Mouse (Mus musculus) heart, adult 2 months (tissue): ENCODE data around the gene Gm47995. TPM values are rescaled to one million over a fixed set of nuclear protein-coding genes. Genes with fewer than 3 reads are reported as not detected.

Source experiments
- DNase-seq, 2 experiments: peaks; one replicate each; pipeline ENCODE4 v3.0.0; 2021
- H3K27ac ChIP-seq: fragments of 200-600 bp; 2 replicates; pipeline ENCODE4 v1.8.1; 2022
- H3K27me3 ChIP-seq: fragments of 200-500 bp; 2 replicates; pipeline ENCODE4 v1.6.1; 2012; ENCODE audit warnings: mild to moderate bottlenecking, low read length, inconsistent platforms, mixed read lengths; ENCODE audit not compliant: control insufficient read depth, insufficient read depth
- H3K36me3 ChIP-seq: fragments of 200-500 bp; 2 replicates; pipeline ENCODE4 v1.6.1; 2012; ENCODE audit warnings: low read length, inconsistent platforms; ENCODE audit not compliant: control insufficient read depth, insufficient read depth
- H3K4me1 ChIP-seq: fragments of 200-500 bp; 2 replicates; pipeline ENCODE4 v1.6.1; 2011; ENCODE audit warnings: low read length; ENCODE audit not compliant: control insufficient read depth, insufficient read depth
- H3K4me3 ChIP-seq: fragments of 200-600 bp; 2 replicates; pipeline ENCODE4 v1.8.1; 2022
- H3K79me2 ChIP-seq: fragments of 200-500 bp; replicated peaks from 2 replicates; pipeline ENCODE4 v1.6.1; 2012; ENCODE audit warnings: mild to moderate bottlenecking, inconsistent platforms, low read length, moderate library complexity, mixed read lengths; ENCODE audit not compliant: control insufficient read depth, insufficient read depth
- H3K9ac ChIP-seq: fragments of 200-500 bp; 2 replicates; pipeline ENCODE4 v1.6.1; 2012; ENCODE audit warnings: low read depth, mild to moderate bottlenecking, control low read depth, inconsistent platforms, low read length, mixed read lengths
- CTCF ChIP-seq: fragments of 200-600 bp; IDR thresholded peaks from 2 replicates; pipeline ENCODE4 v1.8.1; 2022; ENCODE audit warnings: antibody characterized with exemption, mild to moderate bottlenecking, moderate library complexity
- EP300 ChIP-seq: fragments of 200-500 bp; IDR thresholded peaks from 2 replicates; pipeline ENCODE4 v1.6.1; 2011; ENCODE audit warnings: low read depth, low read length, control low read depth; ENCODE audit not compliant: insufficient read depth
- POLR2A ChIP-seq: fragments of 200-500 bp; IDR thresholded peaks from 2 replicates; pipeline ENCODE4 v1.6.1; 2011; ENCODE audit warnings: mild to moderate bottlenecking, low read depth, low read length, control low read depth; ENCODE audit not compliant: insufficient read depth
- WGBS: fragments of 180-500 bp; shearing (Covaris S2); methylation state at CpG from one replicate; pipeline ENCODE4 v1.1.7; 2018; 5-methylcytosine and 5-hydroxymethylcytosine counted together
- intact Hi-C: fragments of 180-260 bp; cut with DNase I; formaldehyde crosslinking; loops from one replicate; pipeline ENCODE4 v1.15.1; 2025
- polyA plus RNA-seq: library from polyadenylated mRNA; depleted of rRNA; stranded (reverse); fragments of >200 nt; gene quantifications from 2 replicates; pipeline ENCODE4 v1.2.3, GENCODE M21; 2012; rRNA removed
- total RNA-seq, 2 experiments: library from RNA; stranded (reverse); gene quantifications; 2 replicates each; pipeline ENCODE4 v1.2.3; 2021

The Gm47995 gene
- total and polyA plus RNA-seq, 3 experiments: not detected

GRCm38 (mm10) chr1:151245846-151246245 lies 47.6 kb downstream of the Gm47995 start:
- H3K79me2 ChIP-seq: no peaks in the 10 kb centered on the region
- DNase-seq: no peak
- WGBS: 67% methylated on average over 2 of the region's 2 CpGs
- no peaks in the 10 kb centered on the region for H3K36me3 ChIP-seq
- no peaks in the 10 kb centered on the region for H3K27me3 ChIP-seq
- intact Hi-C loops: no loop called here
- H3K9ac ChIP-seq: no peak overlapping the region
- no peak for TF ChIP-seq CTCF
- TF ChIP-seq EP300: no peak
- TF ChIP-seq POLR2A: no peak
- no peak overlapping the region for H3K4me3 ChIP-seq
- H3K4me1 ChIP-seq: no peaks in the 10 kb centered on the region
- no peak overlapping the region for H3K27ac ChIP-seq

Other genes starting within 250 kb of the Gm47995 start
- 10 to 100 TPM; 11.9 to 13.7 TPM for gene Hmcn1, start 205.0 kb upstream of the Gm47995 start, total RNA-seq
- 23.5 and 24.5 TPM in 2 replicates for gene Hmcn1, start 205.0 kb upstream of the Gm47995 start, polyA plus RNA-seq
- under 1 TPM; 0.29 to 0.80 TPM for gene Gm47985, start 15.9 kb upstream of the Gm47995 start, total RNA-seq
- 1.1 and 3.2 TPM in 2 replicates for gene Gm47985, start 15.9 kb upstream of the Gm47995 start, polyA plus RNA-seq
- gene Gm8947, start 6.1 kb upstream of the Gm47995 start, total RNA-seq: not detected
- gene Gm8947, start 6.1 kb upstream of the Gm47995 start, polyA plus RNA-seq: 0.15 TPM in 1 of 2 replicates, not detected in the other
- gene 3110040M04Rik, start 5.7 kb downstream of the Gm47995 start, total RNA-seq: not detected
- not detected in 2 replicates for gene 3110040M04Rik, start 5.7 kb downstream of the Gm47995 start, polyA plus RNA-seq
- not detected for gene Gm47996, start 11.7 kb downstream of the Gm47995 start, total RNA-seq
- not detected in 2 replicates for gene Gm47996, start 11.7 kb downstream of the Gm47995 start, polyA plus RNA-seq
- 100 to 1,000 TPM; 659 to 843 TPM for gene Ivns1abp, start 146.0 kb downstream of the Gm47995 start, total RNA-seq
- gene Ivns1abp, start 146.0 kb downstream of the Gm47995 start, polyA plus RNA-seq: 259 and 495 TPM in 2 replicates
- 10 to 100 TPM in 1 of 2 experiments, 1 to 10 TPM in 1; 9.0 to 10.5 TPM for gene Swt1, start 230.0 kb downstream of the Gm47995 start, total RNA-seq
- gene Swt1, start 230.0 kb downstream of the Gm47995 start, polyA plus RNA-seq: 4.5 and 7.3 TPM in 2 replicates
- gene Trmt1l, start 230.1 kb downstream of the Gm47995 start, total RNA-seq: 10 to 100 TPM; 20.9 to 22.3 TPM
- gene Trmt1l, start 230.1 kb downstream of the Gm47995 start, polyA plus RNA-seq: 12.5 and 17.6 TPM in 2 replicates